Mouse (Mus musculus) heart, adult 2 months (tissue): ENCODE data around the gene Anapc2. TPM values are rescaled to one million over a fixed set of nuclear protein-coding genes. Genes with fewer than 3 reads are reported as not detected.

ENCODE experiments used
- DNase-seq, 2 experiments: peaks; one replicate each; pipeline ENCODE4 v3.0.0; 2021
- H3K27ac ChIP-seq: fragments of 200-600 bp; 2 replicates; pipeline ENCODE4 v1.8.1; 2022
- H3K27me3 ChIP-seq: fragments of 200-500 bp; 2 replicates; pipeline ENCODE4 v1.6.1; 2012; ENCODE audit warnings: mild to moderate bottlenecking, low read length, inconsistent platforms, mixed read lengths; ENCODE audit not compliant: control insufficient read depth, insufficient read depth
- H3K36me3 ChIP-seq: fragments of 200-500 bp; 2 replicates; pipeline ENCODE4 v1.6.1; 2012; ENCODE audit warnings: low read length, inconsistent platforms; ENCODE audit not compliant: control insufficient read depth, insufficient read depth
- H3K4me1 ChIP-seq: fragments of 200-500 bp; 2 replicates; pipeline ENCODE4 v1.6.1; 2011; ENCODE audit warnings: low read length; ENCODE audit not compliant: control insufficient read depth, insufficient read depth
- H3K4me3 ChIP-seq: fragments of 200-600 bp; 2 replicates; pipeline ENCODE4 v1.8.1; 2022
- H3K79me2 ChIP-seq: fragments of 200-500 bp; replicated peaks from 2 replicates; pipeline ENCODE4 v1.6.1; 2012; ENCODE audit warnings: mild to moderate bottlenecking, inconsistent platforms, low read length, moderate library complexity, mixed read lengths; ENCODE audit not compliant: control insufficient read depth, insufficient read depth
- H3K9ac ChIP-seq: fragments of 200-500 bp; 2 replicates; pipeline ENCODE4 v1.6.1; 2012; ENCODE audit warnings: low read depth, mild to moderate bottlenecking, control low read depth, inconsistent platforms, low read length, mixed read lengths
- CTCF ChIP-seq: fragments of 200-600 bp; IDR thresholded peaks from 2 replicates; pipeline ENCODE4 v1.8.1; 2022; ENCODE audit warnings: antibody characterized with exemption, mild to moderate bottlenecking, moderate library complexity
- EP300 ChIP-seq: fragments of 200-500 bp; IDR thresholded peaks from 2 replicates; pipeline ENCODE4 v1.6.1; 2011; ENCODE audit warnings: low read depth, low read length, control low read depth; ENCODE audit not compliant: insufficient read depth
- POLR2A ChIP-seq: fragments of 200-500 bp; IDR thresholded peaks from 2 replicates; pipeline ENCODE4 v1.6.1; 2011; ENCODE audit warnings: mild to moderate bottlenecking, low read depth, low read length, control low read depth; ENCODE audit not compliant: insufficient read depth
- WGBS: fragments of 180-500 bp; shearing (Covaris S2); methylation state at CpG from one replicate; pipeline ENCODE4 v1.1.7; 2018; 5-methylcytosine and 5-hydroxymethylcytosine counted together
- intact Hi-C: fragments of 180-260 bp; cut with DNase I; formaldehyde crosslinking; loops from one replicate; pipeline ENCODE4 v1.15.1; 2025
- polyA plus RNA-seq: library from polyadenylated mRNA; depleted of rRNA; stranded (reverse); fragments of >200 nt; gene quantifications from 2 replicates; pipeline ENCODE4 v1.2.3, GENCODE M21; 2012
- total RNA-seq, 2 experiments: library from RNA; stranded (reverse); gene quantifications; 2 replicates each; pipeline ENCODE4 v1.2.3; 2021

The Anapc2 gene
- total and polyA plus RNA-seq, 3 experiments, result 36.0 to 57.2 (median 36.3) TPM

GRCm38 (mm10) chr2:25225811-25226379 is 46.4 kb upstream of the Anapc2 start:
- H3K4me1 ChIP-seq, result peaks cover 5% of the 10 kb centered on the region
- H3K9ac ChIP-seq, result no peak overlapping the region
- H3K4me3 ChIP-seq, result peak overlapping the region; percentile 58; the same call in 1 of the 2 replicates
- no peak for DNase-seq
- no peak for TF ChIP-seq EP300
- no peak for TF ChIP-seq POLR2A
- TF ChIP-seq CTCF, result no peak
- peaks cover 3% of the 10 kb centered on the region; the same call in 1 of the 2 replicates for H3K36me3 ChIP-seq
- no peaks in the 10 kb centered on the region for H3K27me3 ChIP-seq
- H3K27ac ChIP-seq, result peak overlapping the region; percentile 95
- intact Hi-C loops, result loop anchor here (1.0 to 5.0 kb wide), 2 partner anchors 30 to 46 kb away; partner anchors contain the start of genes Anapc2, Ssna1 and Tor4a
- no peaks in the 10 kb centered on the region for H3K79me2 ChIP-seq
- WGBS, result 80% methylated on average over 8 of the region's 8 CpGs

GRCm38 (mm10) chr2:25226864-25227263 is 45.4 kb upstream of the Anapc2 start:
- Histone ChIP-seq H3K36me3 (peaks cover 3% of the 10 kb centered on the region; the same call in 1 of the 2 replicates), H3K27me3 (no peaks in the 10 kb centered on the region), H3K9ac (no peak overlapping the region), H3K4me1 (peaks cover 5% of the 10 kb centered on the region), H3K79me2 (no peaks in the 10 kb centered on the region), H3K4me3 (no peak overlapping the region), H3K27ac (no peak overlapping the region)
- 77% methylated on average over 5 of the region's 5 CpGs for WGBS
- intact Hi-C loops, result loop anchor here (5.0 kb wide), 1 partner anchor 45 kb away; the partner anchor contains the start of genes Anapc2 and Ssna1
- no peak for DNase-seq
- TF ChIP-seq CTCF, result no peak
- no peak for TF ChIP-seq EP300
- TF ChIP-seq POLR2A, result no peak

- Histone ChIP-seq H3K27me3 (no peaks in the 10 kb centered on the region), H3K4me1 (peaks cover 5% of the 10 kb centered on the region), H3K9ac (no peak overlapping the region), H3K27ac (no peak overlapping the region), H3K36me3 (peaks cover 3% of the 10 kb centered on the region; the same call in 1 of the 2 replicates), H3K79me2 (no peaks in the 10 kb centered on the region), H3K4me3 (no peak overlapping the region)
- intact Hi-C loops, result loop anchor here (5.0 kb wide), 1 partner anchor 45 kb away; the partner anchor contains the start of genes Anapc2 and Ssna1
- TF ChIP-seq POLR2A, result no peak
- TF ChIP-seq EP300, result no peak
- TF ChIP-seq CTCF, result no peak
- WGBS, result 95% methylated on average over 4 of the region's 4 CpGs
- no peak for DNase-seq
These were observed 44.9 kb upstream of the Anapc2 start for GRCm38 (mm10) chr2:25227406-25227805.

- H3K9ac ChIP-seq, result no peak overlapping the region; the same call in 1 of the 2 replicates
- DNase-seq, result peak; percentile 84 to 90
- no peaks in the 10 kb centered on the region; the same call in 1 of the 2 replicates for H3K36me3 ChIP-seq
- peak overlapping the region; percentile 36; the same call in 1 of the 2 replicates for H3K4me3 ChIP-seq
- peak overlapping the region; percentile 85 for H3K27ac ChIP-seq
- peaks cover 4% of the 10 kb centered on the region for H3K4me1 ChIP-seq
- under 1% methylated on average over 7 of the region's 7 CpGs for WGBS
- no peaks in the 10 kb centered on the region for H3K79me2 ChIP-seq
- TF ChIP-seq POLR2A, result no peak
- peak; percentile 63; the same call in 1 of the 2 replicates for TF ChIP-seq EP300
- TF ChIP-seq CTCF, result peak; percentile 83
- intact Hi-C loops, result loop anchor here (1.0 to 5.0 kb wide), 3 partner anchors 26 to 44 kb away; partner anchors contain the start of genes Anapc2, Ssna1 and Tmem203
- H3K27me3 ChIP-seq, result no peaks in the 10 kb centered on the region
These were observed 43.8 kb upstream of the Anapc2 start for GRCm38 (mm10) chr2:25228431-25228889.

GRCm38 (mm10) chr2:25228995-25229530 is 43.2 kb upstream of the Anapc2 start:
- peak overlapping the region; percentile 85 for H3K27ac ChIP-seq
- intact Hi-C loops, result loop anchor here (1.0 to 5.0 kb wide), 3 partner anchors 26 to 43 kb away; partner anchors contain the start of genes Anapc2, Ssna1 and Tmem203

More at GRCm38 (mm10) chr2:25228995-25229530, 43.2 kb upstream of the Anapc2 start:
- 71% methylated on average over 6 of the region's 6 CpGs for WGBS
- no peak for DNase-seq
- no peak for TF ChIP-seq EP300
- H3K9ac ChIP-seq, result 0 out of 2 replicates have a peak overlapping the region, but pooled peaks have one; percentile 8
- H3K27me3 ChIP-seq, result no peaks in the 10 kb centered on the region
- no peaks in the 10 kb centered on the region for H3K79me2 ChIP-seq
- H3K4me1 ChIP-seq, result peaks cover 4% of the 10 kb centered on the region
- H3K4me3 ChIP-seq, result no peak overlapping the region
- no peaks in the 10 kb centered on the region; the same call in 1 of the 2 replicates for H3K36me3 ChIP-seq
